Mouse (Mus musculus) intestine, embryonic 16.5 days (tissue): ENCODE measurements around the gene Plxnc1. TPM values are rescaled to one million over a fixed set of nuclear protein-coding genes. Genes with fewer than 3 reads are reported as not detected.

ENCODE experiments used
- ATAC-seq: fragments of 200-750 bp; cut with Nextera tagmentation; 2 replicates; pipeline ENCODE4 v1.8.0; 2017; ENCODE audit warnings: moderate TSS enrichment, moderate library complexity
- H3K27ac ChIP-seq: fragments of 300-500 bp; sonication (generic); 2 replicates; pipeline ENCODE4 v1.5.1; 2014; ENCODE audit warnings: mild to moderate bottlenecking, low read length
- H3K27me3 ChIP-seq: fragments of 300-500 bp; sonication (generic); replicated peaks from 2 replicates; pipeline ENCODE4 v1.6.1; 2014; ENCODE audit warnings: low read length, control low read depth, mixed read lengths; ENCODE audit not compliant: control insufficient read depth, insufficient read depth
- H3K36me3 ChIP-seq: fragments of 300-500 bp; sonication (generic); 2 replicates; pipeline ENCODE4 v1.6.1; 2014; ENCODE audit warnings: low read length, control low read depth; ENCODE audit not compliant: control insufficient read depth, insufficient read depth
- H3K4me1 ChIP-seq: fragments of 300-500 bp; sonication (generic); 2 replicates; pipeline ENCODE4 v1.6.1; 2014; ENCODE audit warnings: low read length, control low read depth, mixed read lengths; ENCODE audit not compliant: control insufficient read depth, insufficient read depth
- H3K4me2 ChIP-seq: fragments of 300-500 bp; sonication (generic); 2 replicates; pipeline ENCODE4 v1.6.1; 2014; ENCODE audit warnings: low read depth, low read length, control low read depth
- H3K4me3 ChIP-seq: fragments of 300-500 bp; sonication (generic); 2 replicates; pipeline ENCODE4 v1.5.1; 2014; ENCODE audit warnings: mild to moderate bottlenecking, low read length
- H3K9ac ChIP-seq: fragments of 300-500 bp; sonication (generic); 2 replicates; pipeline ENCODE4 v1.6.1; 2014; ENCODE audit warnings: low read depth, low read length
- H3K9me3 ChIP-seq: fragments of 300-500 bp; sonication (generic); 2 replicates; pipeline ENCODE4 v1.6.1; 2016; ENCODE audit warnings: low read length, control low read depth; ENCODE audit not compliant: control insufficient read depth
- WGBS: fragments of 180-500 bp; shearing (Covaris S2); extraction: QIAGEN DNeasy Blood & Tissue Kit; methylation state at CpG from one replicate; pipeline ENCODE4 v1.1.7; 2014; 5-methylcytosine and 5-hydroxymethylcytosine counted together
- polyA plus RNA-seq: library from polyadenylated mRNA; unstranded; fragments of >200 nt; fragmentation: Nextera tagmentation; extraction: Ambion mirVana; gene quantifications from 2 replicates; pipeline ENCODE4 v1.2.1, GENCODE M21; 2015

The Plxnc1 gene
- polyA plus RNA-seq, 1 experiment from 2014 or later = 0.75 TPM

DNA sequence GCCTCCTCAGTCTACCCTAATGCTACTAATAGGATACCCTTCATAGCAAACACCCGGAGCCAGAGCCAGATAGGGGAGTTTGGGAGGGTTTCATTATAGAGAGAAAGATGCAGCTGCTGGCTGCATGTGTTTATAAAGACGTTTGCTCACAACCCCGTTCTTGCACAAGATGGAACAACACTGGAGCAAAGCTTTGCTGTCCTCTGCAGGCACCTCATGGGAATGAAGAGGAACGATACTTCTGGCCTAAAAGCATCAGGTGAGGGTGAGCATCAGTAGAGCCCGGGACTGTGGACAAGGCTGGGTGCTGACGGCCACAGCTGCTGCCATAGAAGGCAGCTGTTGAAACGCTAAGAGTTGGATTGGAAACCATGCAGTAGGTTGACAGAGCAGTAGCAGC, 137.3 kb downstream of the Plxnc1 start:
- 55% methylated on average over 7 of the region's 7 CpGs for WGBS
- H3K27me3 ChIP-seq = no peaks in the 10 kb centered on the region

DNA sequence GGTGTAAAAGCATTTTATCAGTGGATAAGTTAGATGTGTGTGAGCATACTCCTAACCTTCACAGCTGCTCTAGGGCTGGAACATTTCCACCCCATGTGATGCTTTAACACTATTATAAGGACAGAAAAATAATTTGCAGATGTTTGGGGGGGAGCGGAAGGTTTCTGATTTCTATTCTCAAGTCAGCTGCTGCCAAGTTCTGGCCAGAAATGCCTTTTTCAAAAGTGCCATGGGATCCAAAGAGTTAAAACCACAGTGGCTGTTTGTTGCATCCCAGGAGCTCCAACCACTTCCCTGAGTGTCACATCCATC, 139.8 kb downstream of the Plxnc1 start:
- Histone ChIP-seq H3K36me3 (no peaks in the 10 kb centered on the region), H3K9me3 (no peaks in the 10 kb centered on the region), H3K4me2 (no peak overlapping the region), H3K4me3 (no peak overlapping the region), H3K9ac (no peak overlapping the region), H3K4me1 (peaks cover 6% of the 10 kb centered on the region; the same call in 1 of the 2 replicates), H3K27ac (no peak overlapping the region), H3K27me3 (no peaks in the 10 kb centered on the region)
- WGBS = 93% methylated on average over 1 of the region's 1 CpGs
- no peak for ATAC-seq

More for the DNA sequence above, 137.3 kb downstream of the Plxnc1 start:
- no peak overlapping the region for H3K4me3 ChIP-seq
- no peak for ATAC-seq
- H3K36me3 ChIP-seq = no peaks in the 10 kb centered on the region
- H3K27ac ChIP-seq = no peak overlapping the region
- no peaks in the 10 kb centered on the region for H3K9me3 ChIP-seq
- H3K4me1 ChIP-seq = peaks cover 6% of the 10 kb centered on the region; the same call in 1 of the 2 replicates
- H3K9ac ChIP-seq = no peak overlapping the region
- H3K4me2 ChIP-seq = no peak overlapping the region

DNA sequence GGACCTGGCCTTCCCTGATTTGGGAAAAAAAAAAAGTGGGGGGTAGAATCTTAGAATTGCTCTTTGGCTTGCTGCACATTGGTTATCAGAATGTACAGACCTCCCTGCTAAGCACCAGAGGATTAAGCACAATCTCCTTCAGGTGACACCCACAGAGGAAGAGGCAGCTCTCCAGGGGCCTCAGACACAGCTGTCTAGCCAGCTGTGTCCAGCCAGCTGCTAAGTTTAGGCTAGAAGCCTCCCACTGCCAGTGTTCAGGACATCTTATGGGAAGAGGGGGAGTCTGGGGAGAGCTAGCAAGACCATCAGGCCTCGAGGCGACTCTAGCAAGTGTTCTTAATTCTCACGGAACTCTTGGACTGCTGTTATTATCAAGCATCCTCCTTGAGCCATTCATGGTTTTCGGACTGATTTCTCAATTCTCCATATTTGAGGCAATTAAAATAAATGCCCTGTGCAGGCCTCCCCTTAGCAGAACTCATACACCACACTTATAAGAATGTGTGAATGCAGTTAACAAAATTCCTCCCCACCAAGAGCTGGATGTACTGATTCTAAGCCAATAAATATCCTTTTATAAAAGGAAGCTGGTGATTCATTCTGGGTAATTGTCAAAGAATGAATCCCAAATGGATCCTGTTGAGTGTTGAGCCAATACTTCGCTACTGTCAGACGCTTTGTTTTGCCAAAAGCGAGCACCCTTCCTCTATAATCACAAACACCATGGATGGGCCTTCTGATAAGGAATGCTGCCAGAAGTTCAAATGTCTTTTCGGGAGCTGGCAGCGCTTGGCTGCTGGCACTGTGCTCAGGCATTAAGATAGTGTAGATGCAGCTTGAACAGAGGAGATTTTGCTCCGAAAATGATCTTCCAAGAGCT, 140.4 kb downstream of the Plxnc1 start:
- no peak for ATAC-seq
- Histone ChIP-seq H3K27ac (no peak overlapping the region), H3K9ac (no peak overlapping the region), H3K4me3 (no peak overlapping the region), H3K4me1 (peaks cover 6% of the 10 kb centered on the region; the same call in 1 of the 2 replicates), H3K9me3 (no peaks in the 10 kb centered on the region), H3K36me3 (no peaks in the 10 kb centered on the region), H3K27me3 (no peaks in the 10 kb centered on the region), H3K4me2 (no peak overlapping the region)
- 75% methylated on average over 10 of the region's 10 CpGs for WGBS

DNA sequence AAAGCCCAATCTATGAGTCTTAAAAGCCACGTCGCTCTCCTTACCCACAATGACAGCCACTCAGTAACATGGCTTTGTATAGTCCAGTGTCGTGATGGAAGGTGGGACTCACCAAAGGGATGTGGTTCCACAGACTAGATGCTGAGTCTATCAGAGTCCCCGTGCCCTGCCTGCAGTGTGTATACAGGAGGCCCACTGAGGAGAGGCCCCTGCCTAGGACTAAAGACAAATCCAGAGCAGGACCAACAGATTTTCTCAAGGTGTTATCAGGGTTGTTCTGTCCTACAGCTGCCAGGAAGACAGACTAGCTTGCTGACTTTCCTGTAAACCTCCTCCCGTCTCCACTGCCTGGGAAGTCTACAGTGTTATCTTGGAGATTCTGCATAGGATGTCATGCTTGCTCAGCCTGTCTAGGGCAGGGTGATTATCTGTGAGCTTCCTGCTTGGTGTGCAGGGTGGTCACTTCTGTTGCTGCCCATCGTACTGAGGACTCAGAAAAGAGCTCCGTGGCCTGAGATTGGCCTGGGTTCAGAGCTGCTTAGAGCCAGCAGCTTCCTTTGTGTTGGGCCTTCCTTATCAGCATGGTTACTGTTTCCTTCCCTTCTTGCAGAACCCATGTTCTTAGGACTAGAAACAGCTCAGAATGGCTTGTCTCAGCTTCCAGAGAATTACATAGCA, 143.8 kb downstream of the Plxnc1 start:
- 76% methylated on average over 7 of the region's 7 CpGs for WGBS
- H3K4me3 ChIP-seq = no peak overlapping the region
- no peak overlapping the region for H3K27ac ChIP-seq
- H3K4me2 ChIP-seq = no peak overlapping the region
- H3K27me3 ChIP-seq = no peaks in the 10 kb centered on the region
- ATAC-seq = no peak
- H3K9me3 ChIP-seq = no peaks in the 10 kb centered on the region
- H3K9ac ChIP-seq = no peak overlapping the region
- no peaks in the 10 kb centered on the region for H3K36me3 ChIP-seq
- H3K4me1 ChIP-seq = no peaks in the 10 kb centered on the region

DNA sequence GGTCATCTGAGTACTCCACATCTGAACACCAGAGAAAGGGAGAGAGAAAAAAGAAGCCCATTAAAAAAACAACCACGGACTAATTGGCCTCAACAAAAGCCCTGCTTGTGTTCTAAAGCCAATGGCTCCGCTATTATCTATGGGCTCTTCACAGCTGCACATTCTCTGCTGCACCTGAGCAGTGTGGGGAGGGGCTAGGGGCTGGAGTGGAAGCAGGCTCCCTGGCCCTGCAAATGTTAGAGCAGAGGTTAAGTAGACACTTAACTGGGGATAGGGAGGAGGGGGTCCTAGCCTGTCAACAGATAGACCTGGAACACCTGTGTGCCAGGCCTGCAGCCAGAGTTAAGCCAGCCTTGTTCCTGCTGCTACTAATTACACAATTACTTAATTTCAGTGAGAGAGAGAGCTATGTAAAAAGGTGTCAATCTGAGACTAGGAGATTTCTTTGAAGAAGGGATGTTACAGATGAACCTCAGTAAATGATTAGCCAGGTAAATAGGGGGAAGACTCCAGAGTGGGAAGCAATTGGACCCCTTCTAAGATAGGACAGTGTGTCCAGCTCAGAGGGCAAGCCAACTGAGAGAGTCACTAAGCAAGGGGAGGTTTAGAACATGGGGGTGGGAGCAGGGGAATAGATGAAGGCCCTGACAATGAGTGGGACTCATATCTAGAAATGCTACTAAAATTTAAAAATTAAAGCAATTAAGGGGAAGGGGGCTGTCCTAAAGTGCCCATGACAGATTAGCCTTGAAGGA, 145.0 kb downstream of the Plxnc1 start:
- no peak overlapping the region for H3K4me2 ChIP-seq
- ATAC-seq = no peak
- WGBS = 34% methylated on average over 2 of the region's 2 CpGs
- H3K9me3 ChIP-seq = no peaks in the 10 kb centered on the region
- H3K9ac ChIP-seq = no peak overlapping the region
- no peaks in the 10 kb centered on the region for H3K27me3 ChIP-seq
- H3K4me3 ChIP-seq = no peak overlapping the region
- no peaks in the 10 kb centered on the region for H3K4me1 ChIP-seq
- no peaks in the 10 kb centered on the region for H3K36me3 ChIP-seq
- H3K27ac ChIP-seq = no peak overlapping the region

DNA sequence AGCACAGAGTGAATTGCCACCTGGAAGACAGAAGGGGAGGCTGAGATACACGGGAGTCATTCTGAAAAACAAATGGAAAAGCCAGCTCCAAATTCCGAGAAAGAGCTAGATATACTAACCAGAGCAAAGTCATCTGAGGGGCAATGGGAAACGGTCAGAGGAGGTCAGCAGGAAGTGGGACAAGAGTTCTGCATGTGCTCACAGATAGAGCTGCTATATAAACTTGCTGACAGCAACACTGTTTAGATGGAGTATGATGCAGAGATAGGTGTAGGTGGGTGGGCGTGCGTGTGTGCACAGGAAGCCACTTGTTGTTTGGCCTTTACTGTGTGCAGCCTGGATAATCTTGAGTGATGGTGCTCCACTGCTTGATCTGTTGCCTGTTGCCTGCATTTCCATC, 146.5 kb downstream of the Plxnc1 start:
- no peaks in the 10 kb centered on the region for H3K27me3 ChIP-seq
- H3K36me3 ChIP-seq = no peaks in the 10 kb centered on the region
- 49% methylated on average over 5 of the region's 5 CpGs for WGBS
- no peaks in the 10 kb centered on the region for H3K4me1 ChIP-seq
- no peak overlapping the region for H3K27ac ChIP-seq
- no peak for ATAC-seq
- H3K4me3 ChIP-seq = no peak overlapping the region
- H3K9me3 ChIP-seq = no peaks in the 10 kb centered on the region
- no peak overlapping the region for H3K4me2 ChIP-seq
- no peak overlapping the region for H3K9ac ChIP-seq

DNA sequence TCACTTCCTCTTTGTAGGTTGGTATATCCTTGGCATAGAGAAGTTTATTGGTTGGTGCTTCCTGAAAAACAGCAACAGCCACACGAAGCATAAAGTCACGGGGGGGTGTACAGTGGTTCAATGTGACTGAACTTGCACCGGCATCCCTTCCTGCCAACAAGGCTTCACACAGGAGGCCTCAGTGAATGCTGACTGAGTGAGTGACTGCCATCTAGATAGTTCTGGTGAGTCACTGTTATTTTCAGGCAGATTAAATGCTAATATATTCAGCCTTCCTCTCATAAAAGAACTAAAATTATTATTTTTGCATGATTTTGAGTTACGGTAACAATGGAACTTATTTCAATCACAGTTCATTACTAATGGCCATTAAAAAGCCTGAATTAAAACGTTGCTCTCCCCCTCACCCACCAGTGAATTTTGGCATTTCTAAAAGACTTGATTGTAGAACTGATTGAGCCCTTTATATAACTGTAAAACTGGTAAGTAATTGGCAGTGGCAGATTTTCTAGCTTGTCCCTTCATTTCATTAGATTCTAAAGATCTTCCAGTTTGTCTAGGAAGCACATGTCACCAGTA, 149.9 kb downstream of the Plxnc1 start:
- Histone ChIP-seq H3K4me2 (no peak overlapping the region), H3K4me3 (no peak overlapping the region), H3K9me3 (no peaks in the 10 kb centered on the region), H3K36me3 (no peaks in the 10 kb centered on the region), H3K4me1 (no peaks in the 10 kb centered on the region), H3K9ac (no peak overlapping the region), H3K27ac (no peak overlapping the region), H3K27me3 (no peaks in the 10 kb centered on the region)
- no peak for ATAC-seq
- WGBS = 89% methylated on average over 5 of the region's 5 CpGs

DNA sequence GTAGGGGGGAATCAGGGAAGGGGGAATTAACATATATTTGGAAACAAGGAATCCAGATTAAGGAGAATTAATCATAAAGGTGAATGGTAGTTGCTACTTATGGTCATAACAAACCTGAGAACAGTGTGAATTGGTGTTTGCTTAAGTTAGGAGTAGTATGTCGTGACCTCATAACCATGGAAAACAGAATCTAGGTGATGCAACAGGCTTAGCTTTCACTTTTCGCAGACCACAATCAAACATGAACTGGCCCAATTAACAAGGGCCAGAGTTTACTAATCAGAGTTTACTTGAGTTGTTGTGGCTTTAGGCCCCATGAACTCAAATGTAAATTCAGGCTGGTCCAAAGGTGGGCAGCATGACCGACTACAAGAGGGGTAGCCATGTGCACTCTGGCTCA, 150.7 kb downstream of the Plxnc1 start:
- H3K4me1 ChIP-seq = no peaks in the 10 kb centered on the region
- H3K9me3 ChIP-seq = no peaks in the 10 kb centered on the region
- ATAC-seq = no peak
- no peaks in the 10 kb centered on the region for H3K36me3 ChIP-seq
- WGBS = 92% methylated on average over 3 of the region's 3 CpGs
- no peak overlapping the region for H3K27ac ChIP-seq
- no peaks in the 10 kb centered on the region for H3K27me3 ChIP-seq
- no peak overlapping the region for H3K4me3 ChIP-seq
- H3K9ac ChIP-seq = no peak overlapping the region
- H3K4me2 ChIP-seq = no peak overlapping the region

DNA sequence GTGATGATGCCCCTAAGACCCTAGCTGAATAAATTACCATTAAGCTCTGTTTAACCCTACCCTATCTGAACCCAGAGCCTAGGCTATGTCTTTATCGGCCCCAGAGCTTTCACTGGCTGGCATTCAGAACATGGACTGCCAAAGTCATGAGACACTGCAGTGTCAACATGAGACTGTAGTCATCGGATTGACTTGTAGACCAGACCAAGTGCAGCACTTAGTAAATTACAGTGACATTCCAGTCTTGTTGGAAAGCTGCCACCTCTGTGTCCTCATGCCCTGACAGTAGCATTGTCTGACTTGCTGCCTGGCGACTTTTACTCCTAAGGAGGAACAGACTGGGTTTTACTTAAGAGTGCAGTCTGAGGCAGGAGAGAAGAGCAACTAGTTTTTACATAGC, 155.4 kb downstream of the Plxnc1 start:
- Histone ChIP-seq H3K9ac (no peak overlapping the region), H3K4me3 (no peak overlapping the region), H3K36me3 (no peaks in the 10 kb centered on the region), H3K27me3 (no peaks in the 10 kb centered on the region), H3K4me2 (no peak overlapping the region), H3K4me1 (no peaks in the 10 kb centered on the region), H3K9me3 (no peaks in the 10 kb centered on the region), H3K27ac (no peak overlapping the region)
- WGBS = 64% methylated on average over 3 of the region's 3 CpGs
- ATAC-seq = no peak
